Mouse (Mus musculus) embryonic facial prominence, embryonic 11.5 days (tissue): ENCODE measurements at regions not wholly inside any gene's neighbourhood (a gene's known extent, or its start where the extent isn't known, plus 50 kb on each side); places are given as distances from the start of the nearest gene placed in this dataset.

Experiments
- ATAC-seq: fragments of 200-750 bp; cut with Nextera tagmentation; replicated peaks from 2 replicates; pipeline ENCODE4 v1.8.0; 2017; ENCODE audit warnings: low read depth; ENCODE audit not compliant: insufficient number of reproducible peaks, low FRiP score, low TSS enrichment
- DNase-seq: peaks from one replicate; pipeline ENCODE4 v3.0.0-alpha.2; 2015; ENCODE audit warnings: low spot score
- H3K27ac ChIP-seq: fragments of 300-500 bp; sonication (generic); replicated peaks from 2 replicates; pipeline ENCODE4 v1.5.1; 2014; ENCODE audit warnings: mild to moderate bottlenecking, low read depth, low read length, control low read depth
- H3K27me3 ChIP-seq: fragments of 300-500 bp; sonication (generic); 2 replicates; pipeline ENCODE4 v1.6.1; 2014; ENCODE audit warnings: mild to moderate bottlenecking, low read length, moderate library complexity, mixed read lengths; ENCODE audit not compliant: control insufficient read depth, insufficient read depth
- H3K36me3 ChIP-seq: fragments of 300-500 bp; sonication (generic); replicated peaks from 2 replicates; pipeline ENCODE4 v1.6.1; 2014; ENCODE audit warnings: low read depth, mild to moderate bottlenecking, low read length, moderate library complexity, mixed read lengths; ENCODE audit not compliant: control insufficient read depth, insufficient read depth
- H3K4me1 ChIP-seq: fragments of 300-500 bp; sonication (generic); 2 replicates; pipeline ENCODE4 v1.6.1; 2014; ENCODE audit warnings: low read length, mixed read lengths; ENCODE audit not compliant: control insufficient read depth, insufficient read depth
- H3K4me2 ChIP-seq: fragments of 300-500 bp; sonication (generic); 2 replicates; pipeline ENCODE4 v1.6.1; 2014; ENCODE audit warnings: low read depth, mild to moderate bottlenecking, control low read depth, low read length, moderate library complexity
- H3K4me3 ChIP-seq: fragments of 300-500 bp; sonication (generic); 2 replicates; pipeline ENCODE4 v1.5.1; 2014; ENCODE audit warnings: low read depth, low read length, control low read depth
- H3K9ac ChIP-seq: fragments of 300-500 bp; sonication (generic); replicated peaks from 2 replicates; pipeline ENCODE4 v1.6.1; 2014; ENCODE audit warnings: mild to moderate bottlenecking, control low read depth, low read length
- H3K9me3 ChIP-seq: fragments of 300-500 bp; sonication (generic); replicated peaks from 2 replicates; pipeline ENCODE4 v1.6.1; 2016; ENCODE audit warnings: mild to moderate bottlenecking, low read length, inconsistent platforms, mixed read lengths; ENCODE audit not compliant: control insufficient read depth
- WGBS: fragments of 180-500 bp; shearing (Covaris S2); extraction: QIAGEN DNeasy Blood & Tissue Kit; methylation state at CpG from one replicate; pipeline ENCODE4 v1.1.7; 2014; 5-methylcytosine and 5-hydroxymethylcytosine counted together

GRCm38 (mm10) chr12:94731391-94731790 lies 960.6 kb upstream of the Flrt2 start:
- Histone ChIP-seq H3K27me3 (no peaks in the 10 kb centered on the region), H3K9ac (no peak overlapping the region), H3K9me3 (no peaks in the 10 kb centered on the region), H3K4me3 (no peak overlapping the region), H3K4me2 (no peak overlapping the region), H3K27ac (no peak overlapping the region), H3K36me3 (no peaks in the 10 kb centered on the region), H3K4me1 (no peaks in the 10 kb centered on the region; the same call in 1 of the 2 replicates)
- WGBS = 79% methylated on average over 5 of the region's 5 CpGs
- no peak for ATAC-seq
- no peak for DNase-seq

- ATAC-seq = no peak
- no peak overlapping the region for H3K4me2 ChIP-seq
- H3K9me3 ChIP-seq = no peaks in the 10 kb centered on the region
- WGBS = 56% methylated on average over 4 of the region's 4 CpGs
- no peak overlapping the region for H3K9ac ChIP-seq
- H3K4me1 ChIP-seq = no peaks in the 10 kb centered on the region; the same call in 1 of the 2 replicates
- no peaks in the 10 kb centered on the region for H3K36me3 ChIP-seq
- no peak overlapping the region for H3K27ac ChIP-seq
- peak; percentile 11 for DNase-seq
- no peak overlapping the region for H3K4me3 ChIP-seq
- no peaks in the 10 kb centered on the region for H3K27me3 ChIP-seq
Measured at GRCm38 (mm10) chr12:94733179-94733578, 958.8 kb upstream of the Flrt2 start.

- Histone ChIP-seq H3K4me3 (no peak overlapping the region), H3K27ac (no peak overlapping the region), H3K27me3 (no peaks in the 10 kb centered on the region), H3K36me3 (no peaks in the 10 kb centered on the region), H3K4me2 (no peak overlapping the region), H3K9ac (no peak overlapping the region), H3K4me1 (no peaks in the 10 kb centered on the region; the same call in 1 of the 2 replicates), H3K9me3 (no peaks in the 10 kb centered on the region)
- 39% methylated on average over 4 of the region's 4 CpGs for WGBS
- no peak for ATAC-seq
- DNase-seq = peak; percentile 80
Measured at GRCm38 (mm10) chr12:94737263-94737662, 954.8 kb upstream of the Flrt2 start.

- no peaks in the 10 kb centered on the region for H3K27me3 ChIP-seq
- ATAC-seq = no peak
- H3K36me3 ChIP-seq = no peaks in the 10 kb centered on the region
- no peak overlapping the region for H3K9ac ChIP-seq
- 65% methylated on average over 6 of the region's 6 CpGs for WGBS
- DNase-seq = no peak
- H3K4me3 ChIP-seq = no peak overlapping the region
- H3K4me1 ChIP-seq = no peaks in the 10 kb centered on the region
- no peak overlapping the region for H3K27ac ChIP-seq
- H3K4me2 ChIP-seq = no peak overlapping the region
- no peaks in the 10 kb centered on the region for H3K9me3 ChIP-seq
Measured at GRCm38 (mm10) chr12:94749747-94750515, 942.1 kb upstream of the Flrt2 start.

- Histone ChIP-seq H3K27me3 (no peaks in the 10 kb centered on the region), H3K4me2 (no peak overlapping the region), H3K36me3 (no peaks in the 10 kb centered on the region), H3K4me1 (no peaks in the 10 kb centered on the region), H3K9ac (no peak overlapping the region), H3K4me3 (no peak overlapping the region), H3K27ac (no peak overlapping the region), H3K9me3 (no peaks in the 10 kb centered on the region)
- DNase-seq (no peak), ATAC-seq (no peak)
- WGBS = 86% methylated on average over 2 of the region's 2 CpGs
Measured at GRCm38 (mm10) chr12:94755754-94756153, 936.3 kb upstream of the Flrt2 start.

GRCm38 (mm10) chr12:94795913-94796615 lies 896.0 kb upstream of the Flrt2 start:
- no peak overlapping the region for H3K4me2 ChIP-seq
- no peak overlapping the region for H3K4me3 ChIP-seq
- WGBS = 18% methylated on average over 5 of the region's 5 CpGs
- H3K27me3 ChIP-seq = no peaks in the 10 kb centered on the region
- no peaks in the 10 kb centered on the region for H3K36me3 ChIP-seq
- no peaks in the 10 kb centered on the region for H3K9me3 ChIP-seq
- peak; percentile 69 for DNase-seq
- no peak overlapping the region for H3K27ac ChIP-seq
- H3K9ac ChIP-seq = no peak overlapping the region
- no peak for ATAC-seq
- no peaks in the 10 kb centered on the region for H3K4me1 ChIP-seq

- no peak for ATAC-seq
- Histone ChIP-seq H3K27ac (no peak overlapping the region), H3K4me2 (no peak overlapping the region), H3K9me3 (no peaks in the 10 kb centered on the region), H3K4me3 (no peak overlapping the region), H3K27me3 (no peaks in the 10 kb centered on the region), H3K9ac (no peak overlapping the region), H3K36me3 (no peaks in the 10 kb centered on the region), H3K4me1 (no peaks in the 10 kb centered on the region)
- peak; percentile 9 for DNase-seq
- 60% methylated on average over 1 of the region's 1 CpGs for WGBS
Measured at GRCm38 (mm10) chr12:94804692-94805091, 887.3 kb upstream of the Flrt2 start.

GRCm38 (mm10) chr12:94831400-94831799 lies 860.6 kb upstream of the Flrt2 start:
- Histone ChIP-seq H3K4me1 (no peaks in the 10 kb centered on the region), H3K36me3 (no peaks in the 10 kb centered on the region), H3K27me3 (no peaks in the 10 kb centered on the region), H3K4me2 (no peak overlapping the region), H3K4me3 (no peak overlapping the region), H3K9ac (no peak overlapping the region), H3K9me3 (no peaks in the 10 kb centered on the region), H3K27ac (no peak overlapping the region)
- 80% methylated on average over 2 of the region's 2 CpGs for WGBS
- no peak for DNase-seq
- ATAC-seq = no peak
